Mouse (Mus musculus): ENCODE results near the gene Mad2l2.

- TF ChIP-seq CTCF (IDR thresholded peaks at IDR 0.05; ENCODE audit: extremely low read depth, insufficient read depth, low read length) (no peak), POLR2A (IDR thresholded peaks at IDR 0.05; ENCODE audit: extremely low read depth, insufficient read depth, low read length) (peak; percentile 30; the same call in 1 of the 2 replicates)
Measured at GRCm38 (mm10) chr4:148087907-148088527, 42.2 kb upstream of the Mad2l2 start, which contains the start of gene Agtrap.

All from cortical plate, adult 2 months (tissue).